Mouse (Mus musculus) heart, adult 2 months (tissue): ENCODE measurements around the gene Rhd.

Source experiments
- CTCF ChIP-seq: fragments of 200-600 bp; IDR thresholded peaks from 2 replicates; pipeline ENCODE4 v1.8.1; 2022; ENCODE audit warnings: antibody characterized with exemption, mild to moderate bottlenecking, moderate library complexity
- EP300 ChIP-seq: fragments of 200-500 bp; IDR thresholded peaks from 2 replicates; pipeline ENCODE4 v1.6.1; 2011; ENCODE audit warnings: low read depth, low read length, control low read depth; ENCODE audit not compliant: insufficient read depth
- POLR2A ChIP-seq: fragments of 200-500 bp; IDR thresholded peaks from 2 replicates; pipeline ENCODE4 v1.6.1; 2011; ENCODE audit warnings: mild to moderate bottlenecking, low read depth, low read length, control low read depth; ENCODE audit not compliant: insufficient read depth

DNA sequence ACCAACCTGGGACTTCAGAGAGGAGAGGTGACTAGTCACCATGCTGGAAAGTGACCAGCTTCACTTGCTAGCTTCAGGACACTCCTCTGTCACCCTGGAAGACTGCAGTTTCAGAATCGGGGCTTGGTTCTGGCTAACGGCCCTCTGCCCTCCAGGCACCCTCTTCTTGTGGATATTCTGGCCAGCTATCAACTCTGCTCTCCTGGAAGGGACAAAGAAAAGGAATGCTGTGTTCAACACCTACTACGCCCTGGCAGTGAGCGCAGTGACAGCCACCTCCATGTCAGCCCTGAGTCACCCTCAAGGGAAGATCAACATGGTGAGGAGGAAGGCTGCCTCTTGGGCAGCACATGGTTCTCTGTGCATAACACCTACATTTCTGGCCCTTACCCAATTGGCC lies 20.0 kb downstream of the Rhd start:
- TF ChIP-seq CTCF (no peak), POLR2A (no peak), EP300 (no peak)
